Mouse (Mus musculus): Measurements from ENCODE around the gene Cfap45.

- no peak for TF ChIP-seq CTCF (IDR thresholded peaks at IDR 0.05; ENCODE audit: low read depth)
- no peak for TF ChIP-seq EP300 (optimal IDR thresholded peaks at IDR 0.05)
These were observed 11.9 kb downstream of the Cfap45 start for GRCm38 (mm10) chr1:172532551-172532950.

All from stomach, postnatal 0 days (tissue).